Mouse (Mus musculus): ENCODE measurements around the gene Pik3r2. TPM values are rescaled to one million over a fixed set of nuclear protein-coding genes. Genes with fewer than 3 reads are reported as not detected.

Gene Pik3r2
- total and polyA plus RNA-seq, 2 experiments from 2014 or later = 102 to 159 TPM

DNA sequence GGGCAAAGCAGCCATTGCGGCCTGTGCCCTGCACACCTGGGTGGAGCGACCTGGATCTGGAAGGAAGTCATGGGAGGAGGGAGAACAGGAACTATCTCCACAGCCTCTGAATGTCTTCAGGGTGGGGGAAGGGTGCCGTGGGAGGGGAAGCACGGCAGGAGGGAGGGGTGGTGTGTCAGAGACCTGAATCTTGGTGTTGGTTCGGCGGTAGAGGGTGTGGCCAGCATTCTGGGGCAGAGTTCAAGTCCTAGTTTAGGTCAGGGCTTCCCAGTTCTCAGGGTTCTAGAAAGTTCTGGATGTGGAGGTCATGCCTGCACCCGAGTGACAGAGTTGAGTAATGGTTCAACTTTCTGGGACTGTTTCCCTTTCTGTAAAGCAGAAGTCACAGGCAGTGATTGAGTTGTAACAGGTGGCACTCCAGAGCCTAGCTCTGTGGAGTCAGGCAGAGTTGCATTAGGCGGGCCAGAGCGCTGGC, 56.7 kb downstream of the Pik3r2 start:
- no peaks in the 10 kb centered on the region for H3K27me3 ChIP-seq (ENCODE audit: insufficient read depth, low read length)
- no peaks in the 10 kb centered on the region for H3K36me3 ChIP-seq (ENCODE audit: insufficient read depth, low read length)
- ATAC-seq (ENCODE audit: low FRiP score) (no peak), DNase-seq (ENCODE audit: low spot score) (no peak)
- H3K27ac ChIP-seq (ENCODE audit: low read depth, low read length) = no peak overlapping the region
- H3K4me1 ChIP-seq (ENCODE audit: insufficient read depth, low read length) = no peaks in the 10 kb centered on the region
- H3K4me2 ChIP-seq (ENCODE audit: low read depth, low read length, poor library complexity, severe bottlenecking) = no peak overlapping the region
- TF ChIP-seq CTCF (IDR thresholded peaks at IDR 0.05) = no peak
- H3K4me3 ChIP-seq (ENCODE audit: low read depth, low read length) = no peak overlapping the region
- 71% methylated on average over 9 of the region's 9 CpGs for WGBS
- no peaks in the 10 kb centered on the region for H3K9me3 ChIP-seq (ENCODE audit: low read length)
- no peak overlapping the region for H3K9ac ChIP-seq (replicated peaks; ENCODE audit: low read length, poor library complexity, severe bottlenecking)

- Histone ChIP-seq H3K9me3 (ENCODE audit: low read length) (no peaks in the 10 kb centered on the region), H3K27ac (ENCODE audit: low read depth, low read length) (no peak within 1 kb of the TSS), H3K4me3 (ENCODE audit: low read depth, low read length) (no peak within 1 kb of the TSS), H3K9ac (replicated peaks; ENCODE audit: low read length, poor library complexity, severe bottlenecking) (no peak within 1 kb of the TSS), H3K36me3 (ENCODE audit: insufficient read depth, low read length) (no peaks in the 10 kb centered on the region), H3K4me2 (ENCODE audit: low read depth, low read length, poor library complexity, severe bottlenecking) (no peak within 1 kb of the TSS), H3K4me1 (ENCODE audit: insufficient read depth, low read length) (no peaks in the 10 kb centered on the region), H3K27me3 (ENCODE audit: insufficient read depth, low read length) (no peaks in the 10 kb centered on the region)
- peak; percentile 81 for TF ChIP-seq CTCF (IDR thresholded peaks at IDR 0.05)
- peak; percentile 22; the same call in 1 of the 2 replicates for ATAC-seq (ENCODE audit: low FRiP score)
- under 1% methylated on average over 19 of the region's 19 CpGs for whole genome bisulfite sequencing
- DNase-seq (ENCODE audit: low spot score) = peak; percentile 41
Observed at GRCm38 (mm10) chr8:70718297-70718696, 58.2 kb downstream of the Pik3r2 start, which contains the start of gene Gm3336. Gene Gm3336, plus strand, starts transcription at chr8:70718543.

Small RNA genes within 50 kb of the gene (microRNA-seq; reads per million reads assigned to microRNA genes)
- 1.0 reads per million for gene Mir7240 (ENCODE audit: borderline number of aligned reads)

Other genes starting within 250 kb of the Pik3r2 start
- gene Fkbp8, start 249.0 kb downstream of the Pik3r2 start, total RNA-seq (2014; rRNA removed) = 490 and 533 TPM in 2 replicates
- gene Fkbp8, start 249.0 kb downstream of the Pik3r2 start, polyA plus RNA-seq (2015; fragmentation: Nextera tagmentation; extraction: Ambion mirVana) = 351 and 386 TPM in 2 replicates
- 36.3 and 38.2 TPM in 2 replicates for gene Kxd1, start 248.8 kb downstream of the Pik3r2 start, total RNA-seq (2014; rRNA removed)
- gene Kxd1, start 248.8 kb downstream of the Pik3r2 start, polyA plus RNA-seq (2015; fragmentation: Nextera tagmentation; extraction: Ambion mirVana) = 53.1 and 55.8 TPM in 2 replicates
- 10.2 and 14.1 TPM in 2 replicates for gene Ell, start 237.3 kb downstream of the Pik3r2 start, total RNA-seq (2014; rRNA removed)
- 12.6 and 13.2 TPM in 2 replicates for gene Ell, start 237.3 kb downstream of the Pik3r2 start, polyA plus RNA-seq (2015; fragmentation: Nextera tagmentation; extraction: Ambion mirVana)
- gene Isyna1, start 182.3 kb downstream of the Pik3r2 start, total RNA-seq (2014; rRNA removed) = 176 and 180 TPM in 2 replicates
- 140 and 146 TPM in 2 replicates for gene Isyna1, start 182.3 kb downstream of the Pik3r2 start, polyA plus RNA-seq (2015; fragmentation: Nextera tagmentation; extraction: Ambion mirVana)
- gene Ssbp4, start 167.8 kb downstream of the Pik3r2 start, total RNA-seq (2014; rRNA removed) = 279 and 392 TPM in 2 replicates
- gene Ssbp4, start 167.8 kb downstream of the Pik3r2 start, polyA plus RNA-seq (2015; fragmentation: Nextera tagmentation; extraction: Ambion mirVana) = 230 and 247 TPM in 2 replicates
- gene Lrrc25, start 160.6 kb downstream of the Pik3r2 start, total RNA-seq (2014; rRNA removed) = 1.8 and 2.2 TPM in 2 replicates
- gene Lrrc25, start 160.6 kb downstream of the Pik3r2 start, polyA plus RNA-seq (2015; fragmentation: Nextera tagmentation; extraction: Ambion mirVana) = 0.74 and 1.4 TPM in 2 replicates
- 0.22 and 1.8 TPM in 2 replicates for gene Gdf15, start 144.3 kb downstream of the Pik3r2 start, total RNA-seq (2014; rRNA removed)
- 0.26 and 0.32 TPM in 2 replicates for gene Gdf15, start 144.3 kb downstream of the Pik3r2 start, polyA plus RNA-seq (2015; fragmentation: Nextera tagmentation; extraction: Ambion mirVana)
- 40.2 and 60.6 TPM in 2 replicates for gene Pgpep1, start 116.3 kb downstream of the Pik3r2 start, total RNA-seq (2014; rRNA removed)
- 37.6 and 50.6 TPM in 2 replicates for gene Pgpep1, start 116.3 kb downstream of the Pik3r2 start, polyA plus RNA-seq (2015; fragmentation: Nextera tagmentation; extraction: Ambion mirVana)
- gene Lsm4, start 103.5 kb downstream of the Pik3r2 start, total RNA-seq (2014; rRNA removed) = 140 and 312 TPM in 2 replicates
- gene Lsm4, start 103.5 kb downstream of the Pik3r2 start, polyA plus RNA-seq (2015; fragmentation: Nextera tagmentation; extraction: Ambion mirVana) = 157 and 169 TPM in 2 replicates
- gene Jund, start 77.8 kb downstream of the Pik3r2 start, total RNA-seq (2014; rRNA removed) = 470 and 553 TPM in 2 replicates
- gene Jund, start 77.8 kb downstream of the Pik3r2 start, polyA plus RNA-seq (2015; fragmentation: Nextera tagmentation; extraction: Ambion mirVana) = 91.0 and 99.3 TPM in 2 replicates
- 0.22 TPM in 1 of 2 replicates, not detected in the other for gene Iqcn, start 73.3 kb downstream of the Pik3r2 start, total RNA-seq (2014; rRNA removed)
- 0.06 and 0.07 TPM in 2 replicates for gene Iqcn, start 73.3 kb downstream of the Pik3r2 start, polyA plus RNA-seq (2015; fragmentation: Nextera tagmentation; extraction: Ambion mirVana)
- not detected in 2 replicates for gene Gm3336, start 58.2 kb downstream of the Pik3r2 start, total RNA-seq (2014; rRNA removed)
- not detected in 2 replicates for gene Gm3336, start 58.2 kb downstream of the Pik3r2 start, polyA plus RNA-seq (2015; fragmentation: Nextera tagmentation; extraction: Ambion mirVana)
- gene Pde4c, start 53.0 kb downstream of the Pik3r2 start, total RNA-seq (2014; rRNA removed) = 0.77 and 1.5 TPM in 2 replicates
- 0.21 and 0.39 TPM in 2 replicates for gene Pde4c, start 53.0 kb downstream of the Pik3r2 start, polyA plus RNA-seq (2015; fragmentation: Nextera tagmentation; extraction: Ambion mirVana)
- 649 and 670 TPM in 2 replicates for gene Rab3a, start 22.0 kb downstream of the Pik3r2 start, total RNA-seq (2014; rRNA removed)
- 726 and 813 TPM in 2 replicates for gene Rab3a, start 22.0 kb downstream of the Pik3r2 start, polyA plus RNA-seq (2015; fragmentation: Nextera tagmentation; extraction: Ambion mirVana)
- 27.8 and 29.2 TPM in 2 replicates for gene Mpv17l2, start 15.8 kb downstream of the Pik3r2 start, total RNA-seq (2014; rRNA removed)
- 43.7 and 45.8 TPM in 2 replicates for gene Mpv17l2, start 15.8 kb downstream of the Pik3r2 start, polyA plus RNA-seq (2015; fragmentation: Nextera tagmentation; extraction: Ambion mirVana)
- gene Mast3, start 28.3 kb upstream of the Pik3r2 start, total RNA-seq (2014; rRNA removed) = 33.2 and 34.1 TPM in 2 replicates
- gene Mast3, start 28.3 kb upstream of the Pik3r2 start, polyA plus RNA-seq (2015; fragmentation: Nextera tagmentation; extraction: Ambion mirVana) = 20.2 and 24.0 TPM in 2 replicates
- gene Il12rb1, start 31.7 kb upstream of the Pik3r2 start, total RNA-seq (2014; rRNA removed) = not detected in 2 replicates
- not detected in 2 replicates for gene Il12rb1, start 31.7 kb upstream of the Pik3r2 start, polyA plus RNA-seq (2015; fragmentation: Nextera tagmentation; extraction: Ambion mirVana)
- 13.6 TPM in 2 replicates for gene Arrdc2, start 63.0 kb upstream of the Pik3r2 start, total RNA-seq (2014; rRNA removed)
- gene Arrdc2, start 63.0 kb upstream of the Pik3r2 start, polyA plus RNA-seq (2015; fragmentation: Nextera tagmentation; extraction: Ambion mirVana) = 6.0 and 6.6 TPM in 2 replicates
- 32.5 and 32.8 TPM in 2 replicates for gene Kcnn1, start 86.5 kb upstream of the Pik3r2 start, total RNA-seq (2014; rRNA removed)
- 10.0 and 10.3 TPM in 2 replicates for gene Kcnn1, start 86.5 kb upstream of the Pik3r2 start, polyA plus RNA-seq (2015; fragmentation: Nextera tagmentation; extraction: Ambion mirVana)
- gene Ccdc124, start 97.2 kb upstream of the Pik3r2 start, total RNA-seq (2014; rRNA removed) = 44.3 and 48.6 TPM in 2 replicates
- 159 and 163 TPM in 2 replicates for gene Ccdc124, start 97.2 kb upstream of the Pik3r2 start, polyA plus RNA-seq (2015; fragmentation: Nextera tagmentation; extraction: Ambion mirVana)
- 1.2 and 2.1 TPM in 2 replicates for gene Slc5a5, start 116.0 kb upstream of the Pik3r2 start, total RNA-seq (2014; rRNA removed)
- gene Slc5a5, start 116.0 kb upstream of the Pik3r2 start, polyA plus RNA-seq (2015; fragmentation: Nextera tagmentation; extraction: Ambion mirVana) = 3.7 and 4.1 TPM in 2 replicates
- 1,447 and 1,819 TPM in 2 replicates for gene Rpl18a, start 120.7 kb upstream of the Pik3r2 start, total RNA-seq (2014; rRNA removed)
- gene Rpl18a, start 120.7 kb upstream of the Pik3r2 start, polyA plus RNA-seq (2015; fragmentation: Nextera tagmentation; extraction: Ambion mirVana) = 2,274 and 2,285 TPM in 2 replicates
- gene Map1s, start 129.2 kb upstream of the Pik3r2 start, total RNA-seq (2014; rRNA removed) = 87.7 and 93.7 TPM in 2 replicates
- 59.1 and 59.8 TPM in 2 replicates for gene Map1s, start 129.2 kb upstream of the Pik3r2 start, polyA plus RNA-seq (2015; fragmentation: Nextera tagmentation; extraction: Ambion mirVana)

All from midbrain, postnatal 0 days (tissue).